Mouse (Mus musculus) thymus, adult 2 months (tissue): ENCODE data around the gene Cd200. TPM values are rescaled to one million over a fixed set of nuclear protein-coding genes. Genes with fewer than 3 reads are reported as not detected.

Experiments
- DNase-seq: peaks from one replicate; pipeline ENCODE4 v3.0.0; 2021
- H3K27ac ChIP-seq: fragments of 200-500 bp; 2 replicates; pipeline ENCODE4 v1.5.1; 2012; ENCODE audit warnings: low read length, control low read depth; ENCODE audit not compliant: control insufficient read depth, insufficient read depth
- H3K27me3 ChIP-seq: fragments of 200-500 bp; 2 replicates; pipeline ENCODE4 v1.6.1; 2012; ENCODE audit warnings: mild to moderate bottlenecking, low read length, moderate library complexity, mixed read lengths; ENCODE audit not compliant: control insufficient read depth, insufficient read depth
- H3K36me3 ChIP-seq: fragments of 200-500 bp; 2 replicates; pipeline ENCODE4 v1.6.1; 2012; ENCODE audit warnings: mild to moderate bottlenecking, low read length, moderate library complexity; ENCODE audit not compliant: control insufficient read depth, insufficient read depth
- H3K4me1 ChIP-seq: fragments of 200-500 bp; replicated peaks from 2 replicates; pipeline ENCODE4 v1.6.1; 2012; ENCODE audit warnings: low read length; ENCODE audit not compliant: control insufficient read depth, insufficient read depth
- H3K4me3 ChIP-seq: fragments of 200-500 bp; 2 replicates; pipeline ENCODE4 v1.5.1; 2012; ENCODE audit warnings: mild to moderate bottlenecking, low read length, control low read depth, moderate library complexity; ENCODE audit not compliant: control insufficient read depth, insufficient read depth
- CTCF ChIP-seq: fragments of 200-500 bp; IDR thresholded peaks from 2 replicates; pipeline ENCODE4 v1.5.1; 2012; ENCODE audit warnings: mild to moderate bottlenecking, control low read depth, low read length, moderate library complexity, borderline replicate concordance; ENCODE audit not compliant: control insufficient read depth, poor library complexity, insufficient read depth; ENCODE audit errors: extremely low read depth
- POLR2A ChIP-seq: fragments of 200-500 bp; IDR thresholded peaks from 2 replicates; pipeline ENCODE4 v1.6.1; 2012; ENCODE audit warnings: mild to moderate bottlenecking, low read length, control low read depth, moderate library complexity; ENCODE audit not compliant: control insufficient read depth, poor library complexity, insufficient read depth; ENCODE audit errors: extremely low read depth
- WGBS: fragments of 180-500 bp; shearing (Covaris S2); methylation state at CpG from one replicate; pipeline ENCODE4 v1.1.7; 2018; 5-methylcytosine and 5-hydroxymethylcytosine counted together
- polyA plus RNA-seq: library from polyadenylated mRNA; depleted of rRNA; stranded (reverse); fragments of >200 nt; gene quantifications from 2 replicates; pipeline ENCODE4 v1.2.3, GENCODE M21; 2012

The Cd200 gene
- polyA plus RNA-seq, 1 experiment: 43.7 TPM

GRCm38 (mm10) chr16:45381811-45382210 is 27.0 kb downstream of the Cd200 start:
- H3K4me1 ChIP-seq: no peaks in the 10 kb centered on the region; the same call in 1 of the 2 replicates
- no peak for DNase-seq
- WGBS: 19% methylated on average over 3 of the region's 3 CpGs
- no peaks in the 10 kb centered on the region for H3K27me3 ChIP-seq
- H3K27ac ChIP-seq: no peak overlapping the region
- no peak overlapping the region for H3K4me3 ChIP-seq
- TF ChIP-seq POLR2A (no peak), CTCF (no peak)
- no peaks in the 10 kb centered on the region for H3K36me3 ChIP-seq

DNA sequence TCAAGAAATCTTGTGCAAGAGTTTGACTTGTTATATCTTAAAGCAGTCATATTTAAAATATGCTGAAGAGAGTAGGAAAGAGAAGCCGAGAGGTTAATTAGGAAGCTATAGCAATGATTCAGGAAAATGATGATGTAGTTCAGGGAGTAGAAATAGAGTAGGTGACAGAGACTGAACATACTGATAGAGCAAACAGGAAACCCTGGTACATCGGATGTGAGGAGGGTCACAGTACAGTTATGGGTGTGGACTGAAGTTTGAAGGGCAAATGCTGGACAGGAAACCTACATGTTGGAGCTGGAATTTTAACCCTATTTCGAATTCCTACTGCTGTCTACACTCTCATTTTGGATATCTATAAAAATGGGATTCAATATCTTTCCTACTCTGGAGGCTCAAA is 29.9 kb downstream of the Cd200 start:
- 89% methylated on average over 3 of the region's 3 CpGs for WGBS
- DNase-seq: no peak
- no peak overlapping the region for H3K27ac ChIP-seq
- H3K4me1 ChIP-seq: no peaks in the 10 kb centered on the region; the same call in 1 of the 2 replicates
- no peak overlapping the region for H3K4me3 ChIP-seq
- no peak for TF ChIP-seq POLR2A
- no peak for TF ChIP-seq CTCF
- H3K36me3 ChIP-seq: no peaks in the 10 kb centered on the region
- no peaks in the 10 kb centered on the region for H3K27me3 ChIP-seq

GRCm38 (mm10) chr16:45378147-45378943 is 30.5 kb downstream of the Cd200 start:
- WGBS: 95% methylated on average over 5 of the region's 5 CpGs
- TF ChIP-seq POLR2A: no peak
- no peak for TF ChIP-seq CTCF
- H3K27ac ChIP-seq: no peak overlapping the region
- DNase-seq: no peak
- no peak overlapping the region for H3K4me3 ChIP-seq
- no peaks in the 10 kb centered on the region; the same call in 1 of the 2 replicates for H3K4me1 ChIP-seq
- no peaks in the 10 kb centered on the region for H3K27me3 ChIP-seq
- H3K36me3 ChIP-seq: no peaks in the 10 kb centered on the region

GRCm38 (mm10) chr16:45377332-45377731 is 31.5 kb downstream of the Cd200 start:
- no peaks in the 10 kb centered on the region for H3K4me1 ChIP-seq
- no peak overlapping the region for H3K27ac ChIP-seq
- WGBS: 92% methylated on average over 4 of the region's 4 CpGs
- no peak overlapping the region for H3K4me3 ChIP-seq
- H3K36me3 ChIP-seq: no peaks in the 10 kb centered on the region
- no peak for DNase-seq
- TF ChIP-seq CTCF (no peak), POLR2A (no peak)
- no peaks in the 10 kb centered on the region for H3K27me3 ChIP-seq

GRCm38 (mm10) chr16:45376812-45377211 is 32.0 kb downstream of the Cd200 start:
- Histone ChIP-seq H3K4me3 (no peak overlapping the region), H3K27ac (no peak overlapping the region)
- WGBS: 88% methylated on average over 2 of the region's 2 CpGs

DNA sequence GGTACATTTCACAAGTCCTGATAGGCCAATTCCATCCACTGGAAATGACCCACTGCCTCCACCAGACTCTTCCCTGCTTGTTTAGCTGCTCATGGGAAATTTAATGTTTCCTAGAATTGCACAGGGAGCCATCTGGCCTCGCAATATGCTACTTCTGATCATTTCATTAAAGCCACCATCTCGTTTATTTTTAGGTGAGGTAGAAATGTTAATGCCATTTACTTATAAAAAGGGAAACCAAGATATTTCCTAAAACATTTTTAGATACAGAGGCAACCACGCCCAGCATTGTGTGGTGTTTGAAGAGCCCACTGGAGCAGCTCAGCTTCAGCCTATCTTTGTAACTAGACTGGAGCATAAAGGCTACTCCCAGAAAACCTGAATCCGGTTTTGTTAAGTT is 32.6 kb downstream of the Cd200 start:
- DNase-seq: no peak
- H3K4me3 ChIP-seq: no peak overlapping the region
- no peak overlapping the region for H3K27ac ChIP-seq
- TF ChIP-seq POLR2A (no peak), CTCF (no peak)
- no peaks in the 10 kb centered on the region for H3K36me3 ChIP-seq
- H3K27me3 ChIP-seq: no peaks in the 10 kb centered on the region
- no peaks in the 10 kb centered on the region for H3K4me1 ChIP-seq
- WGBS: 77% methylated on average over 4 of the region's 4 CpGs

More at GRCm38 (mm10) chr16:45376812-45377211, 32.0 kb downstream of the Cd200 start:
- TF ChIP-seq POLR2A: no peak
- no peak for DNase-seq
- Histone ChIP-seq H3K4me1 (no peaks in the 10 kb centered on the region), H3K36me3 (no peaks in the 10 kb centered on the region), H3K27me3 (no peaks in the 10 kb centered on the region)
